Mouse (Mus musculus): ENCODE results near the gene Fam107b. TPM values are rescaled to one million over a fixed set of nuclear protein-coding genes. Genes with fewer than 3 reads are reported as not detected.

Gene Fam107b
- polyA plus RNA-seq, 1 experiment from 2014 or later = 37.8 TPM

DNA sequence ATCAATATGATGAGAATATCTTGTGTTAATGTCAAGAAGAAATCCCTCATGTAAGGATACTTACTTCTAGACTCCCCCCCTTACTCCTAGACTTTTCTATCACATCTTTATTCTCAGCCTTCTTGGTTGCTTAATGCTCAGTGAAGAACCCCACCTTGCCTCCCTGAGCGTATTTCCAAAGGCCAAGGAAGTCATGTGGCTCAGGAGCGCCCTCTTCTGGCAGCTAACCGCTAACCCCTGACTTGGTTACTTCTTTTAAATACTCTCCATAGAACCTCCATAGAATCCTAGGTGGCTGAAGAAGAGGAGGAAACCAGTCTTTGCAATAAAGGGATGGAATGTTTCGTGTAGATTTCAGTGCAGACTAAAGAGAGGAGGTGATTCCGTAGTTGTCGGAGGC is 199.0 kb downstream of the Fam107b start:
- Histone ChIP-seq H3K9me3 (no peaks in the 10 kb centered on the region), H3K27me3 (ENCODE audit: insufficient read depth, poor library complexity, severe bottlenecking) (no peaks in the 10 kb centered on the region), H3K27ac (no peak overlapping the region), H3K4me1 (peaks cover 38% of the 10 kb centered on the region), H3K36me3 (no peaks in the 10 kb centered on the region; the same call in 1 of the 2 replicates), H3K4me3 (no peak overlapping the region)
- 30% methylated on average over 6 of the region's 6 CpGs for WGBS
- no peak for DNase-seq (ENCODE audit: low spot score)

DNA sequence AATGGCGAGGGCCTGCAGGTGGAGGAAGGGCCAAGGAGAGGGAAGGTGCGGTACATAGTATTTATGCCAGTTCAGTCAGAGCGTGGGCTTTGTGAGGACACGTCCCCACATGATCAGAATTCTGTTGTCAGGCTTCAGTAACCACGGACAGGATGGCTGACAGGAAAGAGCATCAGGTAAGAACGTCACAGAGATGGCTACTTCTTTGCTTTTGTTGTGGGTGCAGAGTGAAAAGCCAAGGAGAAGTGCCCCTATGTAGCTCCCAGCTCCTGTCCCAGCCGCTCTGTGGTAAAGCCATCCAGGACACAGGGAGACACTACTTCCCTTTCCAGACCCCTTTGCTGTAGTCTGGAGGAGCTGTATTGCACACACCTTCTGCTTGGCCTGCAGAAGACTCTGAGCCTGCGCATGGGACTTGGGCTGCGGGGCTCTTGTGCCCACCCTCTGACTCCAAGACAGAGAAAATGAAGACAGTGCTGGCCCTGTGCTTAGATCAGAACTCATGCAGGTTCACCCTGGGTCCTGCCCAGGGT is 199.6 kb downstream of the Fam107b start:
- H3K4me1 ChIP-seq = peaks cover 33% of the 10 kb centered on the region
- no peak for DNase-seq (ENCODE audit: low spot score)
- no peaks in the 10 kb centered on the region; the same call in 1 of the 2 replicates for H3K36me3 ChIP-seq
- no peaks in the 10 kb centered on the region for H3K27me3 ChIP-seq (ENCODE audit: insufficient read depth, poor library complexity, severe bottlenecking)
- H3K27ac ChIP-seq = 0 out of 2 replicates have a peak overlapping the region, but pooled peaks have one; percentile 4
- WGBS = 81% methylated on average over 9 of the region's 9 CpGs
- H3K4me3 ChIP-seq = no peak overlapping the region
- no peaks in the 10 kb centered on the region for H3K9me3 ChIP-seq

DNA sequence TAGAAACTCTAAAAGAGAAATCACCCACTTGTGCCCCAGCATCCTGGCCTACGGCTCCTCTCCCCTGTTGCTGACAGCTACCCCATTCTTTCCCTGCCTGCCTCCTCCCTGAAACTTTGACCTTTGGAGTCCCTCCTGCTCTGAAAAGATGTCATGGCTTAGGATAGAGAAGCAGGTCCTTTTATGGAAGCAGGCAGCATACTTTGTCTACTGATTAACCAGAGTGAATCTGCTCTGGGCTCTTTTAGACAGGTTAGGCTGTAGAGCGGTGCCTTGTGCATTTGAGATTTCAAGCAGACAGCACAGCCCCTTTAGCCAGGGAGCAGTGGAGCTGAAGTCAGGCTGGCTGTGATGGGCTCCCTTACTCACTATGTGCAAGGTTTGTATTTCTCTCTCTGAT is 200.1 kb downstream of the Fam107b start:
- Histone ChIP-seq H3K36me3 (no peaks in the 10 kb centered on the region; the same call in 1 of the 2 replicates), H3K27ac (0 out of 2 replicates have a peak overlapping the region, but pooled peaks have one; percentile 4), H3K4me1 (peaks cover 33% of the 10 kb centered on the region), H3K9me3 (no peaks in the 10 kb centered on the region), H3K27me3 (ENCODE audit: insufficient read depth, poor library complexity, severe bottlenecking) (no peaks in the 10 kb centered on the region), H3K4me3 (no peak overlapping the region)
- DNase-seq (ENCODE audit: low spot score) = no peak
- 53% methylated on average over 2 of the region's 2 CpGs for WGBS

DNA sequence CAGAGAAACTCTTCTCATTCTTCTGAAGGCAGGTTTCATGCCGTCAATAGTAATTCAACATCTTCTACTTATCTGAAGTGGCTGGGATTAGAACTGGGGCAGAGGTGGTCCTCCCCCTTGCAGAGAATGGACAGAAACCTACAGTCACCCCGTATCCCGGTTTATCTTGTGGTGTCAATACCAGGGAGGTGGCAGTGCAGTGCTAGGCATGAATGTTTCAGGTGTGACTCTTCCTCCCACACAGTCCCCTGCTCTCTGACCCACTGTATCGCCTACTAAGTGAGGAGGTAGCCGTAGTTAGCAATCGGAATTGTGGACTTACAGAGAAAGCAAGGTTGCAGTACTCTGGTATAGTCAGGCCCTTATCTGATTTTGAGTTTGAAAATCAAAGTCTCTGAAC is 201.2 kb downstream of the Fam107b start:
- no peaks in the 10 kb centered on the region; the same call in 1 of the 2 replicates for H3K36me3 ChIP-seq
- DNase-seq (ENCODE audit: low spot score) = no peak
- H3K27me3 ChIP-seq (ENCODE audit: insufficient read depth, poor library complexity, severe bottlenecking) = no peaks in the 10 kb centered on the region
- 64% methylated on average over 6 of the region's 6 CpGs for WGBS
- H3K4me1 ChIP-seq = peaks cover 27% of the 10 kb centered on the region
- H3K4me3 ChIP-seq = no peak overlapping the region
- H3K9me3 ChIP-seq = no peaks in the 10 kb centered on the region
- no peak overlapping the region for H3K27ac ChIP-seq

DNA sequence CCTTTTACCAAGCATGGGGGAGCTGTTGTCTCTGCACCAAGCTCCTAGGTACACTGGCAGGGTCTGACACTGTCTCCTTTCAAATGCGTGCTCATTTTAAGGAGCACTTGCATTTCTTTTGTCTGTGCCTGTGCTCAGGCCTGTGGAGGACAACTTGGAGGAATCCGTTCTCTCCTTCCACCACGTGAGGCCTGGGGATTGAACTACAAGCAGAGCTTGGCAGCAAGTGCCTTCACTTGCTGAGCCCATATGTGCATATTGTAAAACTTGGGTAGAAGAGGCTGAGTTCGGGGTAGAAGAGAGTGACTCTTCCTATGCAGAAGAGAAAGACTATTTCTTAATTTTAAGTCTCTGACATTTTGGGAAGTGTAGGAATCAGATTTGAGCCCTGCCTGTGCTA is 202.8 kb downstream of the Fam107b start:
- no peak for DNase-seq (ENCODE audit: low spot score)
- Histone ChIP-seq H3K27ac (no peak overlapping the region), H3K4me1 (peaks cover 27% of the 10 kb centered on the region), H3K9me3 (no peaks in the 10 kb centered on the region), H3K27me3 (ENCODE audit: insufficient read depth, poor library complexity, severe bottlenecking) (no peaks in the 10 kb centered on the region), H3K36me3 (peaks cover 2% of the 10 kb centered on the region; the same call in 1 of the 2 replicates), H3K4me3 (no peak overlapping the region)
- 78% methylated on average over 4 of the region's 4 CpGs for WGBS

DNA sequence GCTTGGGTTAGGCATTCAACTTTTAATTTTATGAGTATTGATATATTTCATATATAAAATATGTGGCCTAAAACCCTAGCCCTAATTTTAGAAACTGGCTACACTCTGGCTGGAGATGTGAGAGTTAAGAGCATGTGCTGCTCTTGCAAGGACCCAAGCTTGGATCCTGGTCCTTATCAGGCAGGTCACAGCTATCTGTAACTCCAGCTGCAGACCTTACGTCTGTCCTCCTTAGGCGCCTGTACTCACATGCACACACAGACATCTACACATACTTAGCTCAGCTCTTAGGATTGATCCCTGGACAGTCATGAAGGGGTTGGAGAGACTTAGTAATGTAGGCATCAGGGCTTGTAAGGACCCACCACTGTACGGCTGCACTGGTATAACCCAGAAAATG is 205.3 kb downstream of the Fam107b start:
- Histone ChIP-seq H3K4me1 (peaks cover 19% of the 10 kb centered on the region), H3K36me3 (peaks cover 9% of the 10 kb centered on the region; the same call in 1 of the 2 replicates), H3K4me3 (no peak overlapping the region), H3K27ac (no peak overlapping the region), H3K9me3 (no peaks in the 10 kb centered on the region), H3K27me3 (ENCODE audit: insufficient read depth, poor library complexity, severe bottlenecking) (no peaks in the 10 kb centered on the region)
- no peak for DNase-seq (ENCODE audit: low spot score)
- WGBS = 38% methylated on average over 3 of the region's 3 CpGs

DNA sequence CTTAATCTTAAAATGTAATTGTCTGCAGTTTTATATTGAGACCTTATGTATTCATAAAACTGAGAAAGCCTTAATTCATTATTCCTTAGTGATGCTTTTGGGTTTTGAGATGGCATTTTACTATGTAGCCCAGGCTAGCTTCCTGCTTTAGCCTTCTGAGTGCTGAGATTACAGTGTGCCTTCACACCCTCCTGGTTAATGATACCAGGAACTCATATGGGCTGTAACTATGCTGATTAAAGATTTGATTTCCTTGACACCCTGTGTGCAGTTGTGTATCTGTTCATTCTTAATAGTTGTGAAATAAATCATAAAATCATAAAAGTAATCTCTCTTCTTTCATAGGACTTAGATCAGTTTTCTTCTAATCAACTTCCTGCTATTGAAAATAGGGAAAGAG is 205.8 kb downstream of the Fam107b start:
- peaks cover 21% of the 10 kb centered on the region for H3K4me1 ChIP-seq
- H3K4me3 ChIP-seq = no peak overlapping the region
- no peak for DNase-seq (ENCODE audit: low spot score)
- H3K27ac ChIP-seq = no peak overlapping the region
- no peaks in the 10 kb centered on the region for H3K27me3 ChIP-seq (ENCODE audit: insufficient read depth, poor library complexity, severe bottlenecking)
- no peaks in the 10 kb centered on the region for H3K9me3 ChIP-seq
- peaks cover 9% of the 10 kb centered on the region; the same call in 1 of the 2 replicates for H3K36me3 ChIP-seq

DNA sequence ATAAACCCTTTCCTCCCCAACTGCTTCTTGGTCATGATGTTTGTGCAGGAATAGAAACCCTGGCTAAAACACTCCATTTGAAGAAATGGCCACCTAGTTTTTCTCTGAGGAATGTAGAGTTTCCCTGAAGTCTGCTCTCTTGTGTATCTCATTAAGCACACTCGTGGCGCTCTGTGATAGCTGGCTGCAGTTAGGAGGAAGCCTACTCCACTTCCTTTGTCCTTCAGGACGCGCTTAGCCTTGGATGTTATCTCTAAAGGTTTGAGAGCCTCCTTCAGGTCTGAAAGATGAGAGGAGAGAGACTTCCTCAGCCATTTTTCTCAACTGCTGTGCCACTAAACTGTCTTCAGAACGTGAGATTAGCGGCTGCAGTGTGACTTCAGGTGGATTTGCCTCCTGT is 207.4 kb downstream of the Fam107b start:
- no peak overlapping the region for H3K4me3 ChIP-seq
- peaks cover 13% of the 10 kb centered on the region; the same call in 1 of the 2 replicates for H3K4me1 ChIP-seq
- 50% methylated on average over 6 of the region's 6 CpGs for whole genome bisulfite sequencing
- peaks cover 9% of the 10 kb centered on the region; the same call in 1 of the 2 replicates for H3K36me3 ChIP-seq
- H3K9me3 ChIP-seq = no peaks in the 10 kb centered on the region
- H3K27ac ChIP-seq = no peak overlapping the region
- no peak for DNase-seq (ENCODE audit: low spot score)
- no peaks in the 10 kb centered on the region for H3K27me3 ChIP-seq (ENCODE audit: insufficient read depth, poor library complexity, severe bottlenecking)

DNA sequence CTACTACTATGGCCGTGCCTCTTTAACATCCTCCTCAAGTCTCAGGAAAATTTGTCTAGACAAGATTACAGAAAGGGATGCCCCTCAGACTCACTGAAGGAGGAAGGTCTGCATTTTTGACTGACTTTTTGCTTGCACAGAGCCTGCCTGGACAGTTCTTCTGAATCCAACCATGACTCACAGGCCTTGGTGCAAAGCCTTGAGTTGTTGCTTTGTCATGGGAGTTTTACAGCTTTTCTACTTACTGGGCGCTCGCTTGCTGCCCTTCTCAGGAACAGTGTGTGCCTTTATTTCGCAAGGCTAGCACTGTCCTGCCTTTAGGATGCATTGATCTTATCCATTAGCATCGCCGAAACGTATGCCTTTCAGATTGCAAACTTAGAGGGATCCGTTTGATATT is 215.3 kb downstream of the Fam107b start:
- Histone ChIP-seq H3K36me3 (no peaks in the 10 kb centered on the region), H3K27me3 (ENCODE audit: insufficient read depth, poor library complexity, severe bottlenecking) (no peaks in the 10 kb centered on the region), H3K4me1 (peaks cover 9% of the 10 kb centered on the region; the same call in 1 of the 2 replicates), H3K27ac (no peak overlapping the region), H3K9me3 (no peaks in the 10 kb centered on the region), H3K4me3 (no peak overlapping the region)
- WGBS = 84% methylated on average over 8 of the region's 8 CpGs
- no peak for DNase-seq (ENCODE audit: low spot score)

DNA sequence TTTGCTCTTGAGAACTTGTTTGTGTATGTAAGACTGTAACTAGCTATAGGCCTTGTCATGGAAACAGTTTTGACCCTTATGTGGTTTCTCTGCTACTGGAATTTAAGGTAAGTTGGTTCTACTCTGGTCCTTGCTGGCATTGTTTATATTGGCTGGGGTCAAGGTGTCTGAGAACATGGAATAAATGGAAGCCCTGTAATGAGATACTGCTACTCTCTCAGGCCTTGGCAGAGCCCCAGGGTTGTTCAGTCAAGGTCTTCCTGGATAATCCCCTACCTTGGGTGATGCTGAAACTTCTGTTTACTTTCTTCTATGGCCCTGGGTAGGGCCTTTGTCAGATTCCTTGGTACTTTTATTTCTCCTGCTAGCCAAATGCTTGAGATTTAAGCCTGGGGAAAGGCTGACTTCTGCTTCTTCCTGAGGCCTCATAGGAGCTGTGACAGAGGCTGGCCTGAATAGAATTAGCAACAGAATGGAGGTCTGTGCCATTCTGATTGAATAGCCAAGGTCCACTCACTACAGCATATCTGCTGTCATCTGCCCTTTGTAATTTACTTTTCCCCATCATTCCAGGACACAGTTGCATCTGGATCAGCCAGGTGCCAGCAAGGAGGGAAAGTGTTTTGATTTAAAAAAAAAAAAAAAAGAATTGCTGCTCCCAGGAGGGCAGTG is 217.6 kb downstream of the Fam107b start:
- Histone ChIP-seq H3K27ac (no peak overlapping the region), H3K4me3 (no peak overlapping the region), H3K27me3 (ENCODE audit: insufficient read depth, poor library complexity, severe bottlenecking) (no peaks in the 10 kb centered on the region), H3K9me3 (no peaks in the 10 kb centered on the region), H3K4me1 (no peaks in the 10 kb centered on the region), H3K36me3 (no peaks in the 10 kb centered on the region)
- no peak for DNase-seq (ENCODE audit: low spot score)

DNA sequence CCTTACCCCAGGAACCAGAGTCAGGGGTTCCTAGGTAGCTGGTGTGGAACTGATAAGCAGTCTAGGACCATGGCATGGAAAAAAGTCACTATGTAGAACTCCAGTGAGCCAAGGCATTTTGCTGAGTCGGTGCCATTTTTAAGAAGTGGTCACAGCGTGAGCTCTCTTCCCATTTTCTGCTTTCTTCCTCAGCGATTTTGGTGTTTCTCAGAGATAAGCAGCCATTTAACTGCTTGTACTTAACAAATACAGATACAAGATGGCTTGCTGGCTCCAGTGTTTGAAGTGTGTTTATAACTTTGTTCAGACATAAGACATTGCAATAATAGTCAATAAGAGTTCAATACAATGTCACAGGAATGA is 218.1 kb downstream of the Fam107b start:
- Histone ChIP-seq H3K9me3 (no peaks in the 10 kb centered on the region), H3K27ac (no peak overlapping the region), H3K36me3 (no peaks in the 10 kb centered on the region), H3K27me3 (ENCODE audit: insufficient read depth, poor library complexity, severe bottlenecking) (no peaks in the 10 kb centered on the region), H3K4me3 (no peak overlapping the region), H3K4me1 (no peaks in the 10 kb centered on the region)
- no peak for DNase-seq (ENCODE audit: low spot score)
- WGBS = 83% methylated on average over 3 of the region's 3 CpGs

DNA sequence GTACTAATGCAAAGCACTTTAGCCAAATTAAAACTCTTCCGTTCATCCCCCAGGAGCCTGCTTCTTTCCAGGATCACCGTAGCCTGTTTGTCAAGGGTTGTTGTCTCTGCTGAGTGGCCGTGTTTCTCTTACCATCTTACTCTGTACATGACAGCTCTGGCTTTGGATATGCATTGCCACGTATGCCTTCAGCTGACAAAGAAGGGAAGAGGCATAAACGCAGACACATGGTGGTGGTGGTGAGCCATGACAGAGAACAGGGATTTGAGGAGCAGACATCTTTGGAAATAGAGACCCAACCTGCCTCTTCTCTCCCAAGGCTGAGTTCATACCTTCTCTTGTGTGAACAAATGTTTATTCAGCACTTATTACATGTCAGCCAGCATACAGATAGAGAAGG is 226.3 kb downstream of the Fam107b start:
- Histone ChIP-seq H3K4me1 (no peaks in the 10 kb centered on the region; the same call in 1 of the 2 replicates), H3K27ac (no peak overlapping the region), H3K9me3 (no peaks in the 10 kb centered on the region), H3K36me3 (no peaks in the 10 kb centered on the region), H3K27me3 (ENCODE audit: insufficient read depth, poor library complexity, severe bottlenecking) (no peaks in the 10 kb centered on the region), H3K4me3 (no peak overlapping the region)
- DNase-seq (ENCODE audit: low spot score) = no peak
- WGBS = 79% methylated on average over 5 of the region's 5 CpGs

DNA sequence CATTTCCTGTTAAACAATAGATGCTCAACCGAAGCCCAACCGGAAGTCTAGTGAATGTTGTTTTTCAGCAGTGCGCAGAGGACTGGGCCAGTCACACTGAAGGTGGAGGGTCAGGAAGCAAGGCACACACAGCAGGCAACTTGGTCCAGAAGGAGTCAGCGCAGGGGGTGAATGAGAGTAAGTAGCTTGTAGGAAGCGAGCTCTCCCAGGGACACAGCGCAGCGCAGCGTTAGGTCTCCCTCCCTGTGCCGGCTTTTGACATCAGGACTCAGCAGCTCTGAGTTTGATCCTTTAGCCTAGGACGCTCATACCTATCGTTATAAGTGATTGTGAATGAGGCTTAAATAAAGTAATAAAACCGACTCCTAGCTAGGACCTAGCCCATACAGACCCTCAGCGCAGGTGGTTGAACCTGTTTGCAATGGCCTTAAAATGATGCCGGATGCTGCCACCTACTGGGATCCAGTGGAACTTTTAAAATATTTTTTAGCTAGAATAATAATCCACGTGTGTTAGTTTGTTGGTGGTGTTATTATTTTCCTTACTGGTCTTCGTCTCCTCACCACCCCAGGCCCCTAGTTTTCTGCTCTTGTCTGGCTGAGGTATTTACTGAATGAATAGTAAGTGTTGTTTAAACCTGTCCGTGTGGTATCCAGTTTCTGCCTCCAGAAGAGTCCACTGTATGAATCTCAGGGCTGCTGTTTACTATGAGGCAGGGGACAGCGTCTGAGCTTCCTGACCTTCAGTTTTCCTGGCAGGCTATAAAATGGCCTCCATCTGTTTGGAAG is 229.7 kb downstream of the Fam107b start:
- Histone ChIP-seq H3K27ac (no peak overlapping the region), H3K9me3 (no peaks in the 10 kb centered on the region), H3K4me3 (peak overlapping the region; percentile 33), H3K27me3 (ENCODE audit: insufficient read depth, poor library complexity, severe bottlenecking) (no peaks in the 10 kb centered on the region), H3K4me1 (no peaks in the 10 kb centered on the region; the same call in 1 of the 2 replicates), H3K36me3 (no peaks in the 10 kb centered on the region)
- 23% methylated on average over 18 of the region's 18 CpGs for WGBS
- DNase-seq (ENCODE audit: low spot score) = no peak

All from heart, embryonic 10.5 days (tissue).